Mouse (Mus musculus) liver, postnatal 0 days (tissue): Measurements from ENCODE around the gene Tff3. TPM values are rescaled to one million over a fixed set of nuclear protein-coding genes. Genes with fewer than 3 reads are reported as not detected.
A peak's percentile ranks its signal among the peaks of the same experiment; 100 is the strongest.

ENCODE experiments used
- ATAC-seq: fragments of 200-750 bp; cut with Nextera tagmentation; 2 replicates; pipeline ENCODE4 v1.8.0; 2017; ENCODE audit warnings: mild to moderate bottlenecking, moderate library complexity
- DNase-seq: peaks from one replicate; pipeline ENCODE4 v3.0.0-alpha.2; 2016
- H3K27ac ChIP-seq: fragments of 300-500 bp; sonication (generic); 2 replicates; pipeline ENCODE4 v1.5.1; 2014; ENCODE audit warnings: antibody characterized with exemption, moderate library complexity, mild to moderate bottlenecking, low read depth
- H3K27me3 ChIP-seq: fragments of 300-500 bp; sonication (generic); 2 replicates; pipeline ENCODE4 v1.6.1; 2014; ENCODE audit warnings: low read length, control low read depth, mixed read lengths; ENCODE audit not compliant: insufficient read depth
- H3K36me3 ChIP-seq: fragments of 300-500 bp; sonication (generic); replicated peaks from 2 replicates; pipeline ENCODE4 v1.6.1; 2014; ENCODE audit warnings: mild to moderate bottlenecking, control low read depth, low read length, moderate library complexity, mixed read lengths; ENCODE audit not compliant: insufficient read depth
- H3K4me1 ChIP-seq: fragments of 300-500 bp; sonication (generic); 2 replicates; pipeline ENCODE4 v1.6.1; 2014; ENCODE audit warnings: antibody characterized with exemption, mild to moderate bottlenecking, control low read depth; ENCODE audit not compliant: insufficient read depth
- H3K4me2 ChIP-seq: fragments of 300-500 bp; sonication (generic); 2 replicates; pipeline ENCODE4 v1.6.1; 2014; ENCODE audit warnings: low read depth, mild to moderate bottlenecking, low read length, moderate library complexity, mixed read lengths
- H3K4me3 ChIP-seq: fragments of 300-500 bp; sonication (generic); 2 replicates; pipeline ENCODE4 v1.5.1; 2014; ENCODE audit warnings: low read depth, low read length
- H3K9ac ChIP-seq: fragments of 300-500 bp; sonication (generic); replicated peaks from 2 replicates; pipeline ENCODE4 v1.6.1; 2014; ENCODE audit warnings: mild to moderate bottlenecking, moderate library complexity
- H3K9me3 ChIP-seq: fragments of 300-500 bp; sonication (generic); 2 replicates; pipeline ENCODE4 v1.6.1; 2016; ENCODE audit warnings: mild to moderate bottlenecking, control low read depth, low read length, mixed read lengths
- CTCF ChIP-seq: sonication (generic); IDR thresholded peaks from 2 replicates; pipeline ENCODE4 v1.5.1; 2016; ENCODE audit warnings: antibody characterized with exemption, low read depth
- EP300 ChIP-seq: IDR thresholded peaks from 2 replicates; pipeline ENCODE4 v1.6.1; 2016; ENCODE audit warnings: antibody characterized with exemption, low read depth, mild to moderate bottlenecking
- WGBS: fragments of 180-500 bp; shearing (Covaris S2); extraction: QIAGEN DNeasy Blood & Tissue Kit; methylation state at CpG from one replicate; pipeline ENCODE4 v1.1.7; 2014; ENCODE audit not compliant: insufficient replicate concordance; 5-methylcytosine and 5-hydroxymethylcytosine counted together
- polyA plus RNA-seq: library from polyadenylated mRNA; unstranded; fragments of >200 nt; fragmentation: Nextera tagmentation; extraction: Ambion mirVana; gene quantifications from 2 replicates; pipeline ENCODE4 v1.2.1, GENCODE M21; 2015

The Tff3 gene
- polyA plus RNA-seq, 1 experiment from 2014 or later = 1,034 TPM

DNA sequence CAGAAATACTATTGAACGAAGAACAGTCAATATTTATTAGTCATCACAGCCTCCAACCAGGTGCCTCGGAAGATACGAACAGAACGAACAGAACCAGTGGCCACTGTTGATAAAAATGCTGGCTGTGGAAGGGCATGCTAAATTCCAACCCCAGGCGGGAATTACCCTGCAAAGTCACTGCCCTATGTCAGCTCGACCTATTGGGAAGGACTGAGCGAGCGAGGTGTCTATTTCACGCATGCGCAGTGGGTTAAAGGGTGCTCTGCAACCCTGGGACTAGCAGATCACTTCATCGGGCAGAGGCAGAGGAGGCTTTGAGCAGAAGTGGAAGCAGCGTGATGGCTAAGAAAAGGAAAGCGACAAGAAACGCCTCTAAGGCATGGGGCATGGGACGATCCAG lies 4.3 kb upstream of the Tff3 start:
- TF ChIP-seq CTCF = no peak
- no peak for TF ChIP-seq EP300
- peak; percentile 59 for DNase-seq
- Histone ChIP-seq H3K4me1 (no peaks in the 10 kb centered on the region; the same call in 1 of the 2 replicates), H3K9ac (no peak overlapping the region), H3K4me2 (peak overlapping the region; percentile 50), H3K27ac (peak overlapping the region; percentile 7; the same call in 1 of the 2 replicates), H3K36me3 (no peaks in the 10 kb centered on the region), H3K4me3 (no peak overlapping the region), H3K27me3 (no peaks in the 10 kb centered on the region), H3K9me3 (no peaks in the 10 kb centered on the region)
- ATAC-seq = peak; percentile 81
- WGBS = 58% methylated on average over 15 of the region's 15 CpGs

DNA sequence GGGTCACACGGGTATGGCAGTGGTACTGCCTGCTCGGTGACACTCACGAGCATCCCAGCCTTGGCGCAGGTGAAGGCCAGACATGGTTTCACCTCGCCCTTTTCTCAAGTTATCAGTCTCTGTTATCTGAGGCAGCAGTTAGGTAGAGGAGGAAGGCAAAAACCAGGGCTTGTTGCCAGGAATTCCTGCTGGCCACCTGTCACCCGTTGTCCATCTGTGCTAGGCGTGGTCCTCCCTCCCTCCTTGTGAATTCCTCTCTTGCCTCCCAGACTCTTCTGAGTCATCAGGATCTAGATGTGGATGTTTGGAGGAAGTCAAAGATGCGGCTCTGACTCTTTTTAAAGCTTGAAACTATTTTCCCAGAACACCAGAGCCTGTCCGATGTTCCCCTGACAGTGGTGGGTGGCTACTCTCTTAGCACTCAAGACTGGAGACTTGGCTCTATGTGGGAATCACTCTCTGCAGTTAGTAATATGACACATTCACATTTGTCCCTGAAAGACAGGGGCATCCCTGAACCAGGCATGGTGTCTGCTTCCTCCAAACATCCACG lies 1.9 kb upstream of the Tff3 start:
- DNase-seq (no peak), ATAC-seq (no peak)
- 74% methylated on average over 10 of the region's 10 CpGs for WGBS
- no peak for TF ChIP-seq EP300
- no peak for TF ChIP-seq CTCF
- no peaks in the 10 kb centered on the region for H3K27me3 ChIP-seq
- no peak overlapping the region for H3K4me3 ChIP-seq
- no peak overlapping the region for H3K4me2 ChIP-seq
- no peaks in the 10 kb centered on the region for H3K9me3 ChIP-seq
- no peak overlapping the region for H3K27ac ChIP-seq
- no peak overlapping the region for H3K9ac ChIP-seq
- H3K4me1 ChIP-seq = no peaks in the 10 kb centered on the region; the same call in 1 of the 2 replicates
- H3K36me3 ChIP-seq = no peaks in the 10 kb centered on the region

DNA sequence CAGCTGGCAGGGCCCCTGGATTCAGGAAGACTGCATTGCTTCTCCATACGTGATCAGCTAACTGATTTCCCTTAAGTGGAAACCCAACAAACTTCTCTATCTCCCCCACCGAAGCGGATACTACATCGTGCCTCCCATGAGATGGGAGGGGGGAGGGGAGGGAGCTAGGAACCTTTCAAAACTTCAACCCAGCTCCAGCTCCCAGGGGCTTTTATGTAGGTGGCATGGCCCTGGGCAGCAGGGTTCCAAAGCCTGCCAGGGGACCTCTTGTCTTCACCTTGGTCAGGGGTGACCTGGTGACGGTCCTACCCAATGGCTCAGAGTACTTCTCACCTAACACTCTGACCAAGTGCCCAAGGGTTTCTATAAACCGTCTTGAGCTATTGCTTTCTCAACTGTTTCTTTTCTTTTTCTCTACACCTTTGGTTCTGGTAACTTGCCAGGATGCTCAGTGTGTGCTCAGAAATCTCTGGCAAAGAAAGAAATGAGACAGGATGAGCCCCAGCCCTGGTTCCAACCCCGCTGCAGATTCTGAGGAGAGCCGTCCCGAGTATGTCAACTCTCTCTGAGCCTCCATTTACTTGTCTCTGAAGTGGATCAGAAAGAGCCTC lies 633 bp downstream of the Tff3 start:
- WGBS = 69% methylated on average over 9 of the region's 9 CpGs

DNA sequence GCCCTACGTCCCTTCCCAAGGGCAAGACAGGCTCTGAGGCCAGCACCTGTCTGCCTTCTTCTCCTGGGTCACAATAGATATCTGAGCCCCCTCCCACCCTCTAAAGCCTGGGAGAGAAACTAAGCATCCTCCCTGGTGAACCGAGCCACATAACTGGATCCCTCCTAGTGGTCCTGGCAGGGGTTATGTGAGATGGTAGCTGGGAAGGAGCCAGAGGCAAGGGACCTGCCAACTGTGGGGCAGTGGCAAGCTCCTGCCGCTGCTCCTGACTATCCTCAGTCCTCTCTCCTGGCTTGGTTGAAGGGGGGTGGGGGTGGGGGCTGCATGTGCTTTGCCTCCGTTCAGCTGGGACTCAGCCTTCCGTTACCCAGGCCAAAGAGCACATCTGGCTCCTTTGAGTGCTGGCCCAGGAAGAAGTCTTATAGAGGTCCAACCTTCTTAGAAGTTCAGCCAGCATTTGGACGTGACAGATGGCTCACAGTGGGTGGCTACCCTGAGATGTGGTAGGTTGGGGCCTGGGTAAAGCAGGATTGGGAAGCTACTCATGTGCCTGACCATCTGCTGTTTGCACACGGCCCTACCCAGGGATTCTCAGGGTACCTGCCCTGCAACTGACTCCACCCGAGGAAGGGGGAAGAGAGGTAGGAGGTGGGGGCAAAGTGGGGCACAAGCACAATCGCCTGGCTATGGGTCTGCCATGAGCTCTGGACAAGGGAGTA lies 3.7 kb downstream of the Tff3 start:
- no peak overlapping the region for H3K4me2 ChIP-seq
- H3K9me3 ChIP-seq = no peaks in the 10 kb centered on the region
- H3K27ac ChIP-seq = no peak overlapping the region
- H3K27me3 ChIP-seq = no peaks in the 10 kb centered on the region
- H3K4me1 ChIP-seq = no peaks in the 10 kb centered on the region
- H3K36me3 ChIP-seq = 0 out of 2 replicates have a peak, but pooled peaks cover 7% of the 10 kb centered on the region
- TF ChIP-seq EP300 (no peak), CTCF (no peak)
- 52% methylated on average over 9 of the region's 9 CpGs for WGBS
- no peak overlapping the region for H3K4me3 ChIP-seq
- H3K9ac ChIP-seq = no peak overlapping the region
- ATAC-seq (no peak), DNase-seq (no peak)

More for the DNA sequence above, 633 bp downstream of the Tff3 start:
- ATAC-seq = no peak
- H3K27me3 ChIP-seq = no peaks in the 10 kb centered on the region
- H3K9me3 ChIP-seq = no peaks in the 10 kb centered on the region
- 0 out of 2 replicates have a peak, but pooled peaks cover 7% of the 10 kb centered on the region for H3K36me3 ChIP-seq
- DNase-seq = no peak
- no peaks in the 10 kb centered on the region for H3K4me1 ChIP-seq
- peak overlapping the region; percentile 18 for H3K4me3 ChIP-seq
- TF ChIP-seq EP300 = no peak
- TF ChIP-seq CTCF = no peak
- H3K27ac ChIP-seq = no peak overlapping the region
- H3K9ac ChIP-seq = no peak overlapping the region
- peak overlapping the region; percentile 44 for H3K4me2 ChIP-seq

DNA sequence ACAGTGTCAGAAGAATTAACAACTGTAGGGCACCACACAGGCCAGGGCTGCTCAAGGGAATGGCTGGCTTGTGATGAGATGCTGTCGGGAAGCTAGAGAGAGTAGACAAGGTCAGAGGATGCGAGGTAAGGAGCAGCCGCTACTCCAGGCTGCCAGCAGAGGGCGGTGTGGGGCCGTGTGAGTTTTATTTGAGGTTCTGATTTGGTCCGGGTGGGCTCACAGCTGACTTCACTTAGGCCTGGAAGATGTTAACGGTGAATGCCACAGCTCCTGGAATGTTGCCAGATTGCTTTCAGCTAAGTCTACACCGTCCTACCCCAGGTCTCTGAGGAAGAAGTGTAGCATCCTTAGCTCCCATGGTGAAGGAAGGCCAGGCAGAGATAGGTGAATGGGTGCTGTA lies 7.5 kb downstream of the Tff3 start:
- Histone ChIP-seq H3K27ac (no peak overlapping the region), H3K4me3 (no peak overlapping the region), H3K4me2 (no peak overlapping the region), H3K9me3 (no peaks in the 10 kb centered on the region), H3K9ac (no peak overlapping the region), H3K27me3 (no peaks in the 10 kb centered on the region), H3K4me1 (no peaks in the 10 kb centered on the region), H3K36me3 (peaks cover 17% of the 10 kb centered on the region; the same call in 1 of the 2 replicates)
- 8% methylated on average over 8 of the region's 8 CpGs for WGBS
- TF ChIP-seq EP300 = no peak
- peak; percentile 92 for TF ChIP-seq CTCF
- DNase-seq = peak; percentile 82
- ATAC-seq = peak; percentile 12; the same call in 1 of the 2 replicates

DNA sequence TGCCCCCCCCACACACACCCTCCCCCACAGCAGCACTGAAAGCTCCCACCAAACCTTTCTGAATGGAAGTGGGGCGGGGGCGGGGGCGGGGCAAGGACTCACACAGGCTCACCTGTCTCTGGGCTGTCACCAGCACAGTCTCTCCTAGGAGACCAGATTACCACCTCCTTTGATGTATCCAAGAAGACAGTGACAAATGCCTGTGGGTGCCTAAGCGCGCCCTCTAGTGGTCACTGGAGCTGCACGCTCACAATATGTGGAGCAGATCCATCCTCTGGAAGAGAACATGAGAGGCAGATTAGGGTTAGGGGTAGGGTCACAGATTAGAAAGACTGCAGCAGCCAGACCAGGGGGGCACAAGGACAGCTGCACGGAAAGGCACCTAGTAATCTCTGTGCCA lies 10.0 kb downstream of the Tff3 start:
- H3K9me3 ChIP-seq = no peaks in the 10 kb centered on the region
- H3K27me3 ChIP-seq = no peaks in the 10 kb centered on the region
- no peak overlapping the region for H3K27ac ChIP-seq
- no peak overlapping the region for H3K9ac ChIP-seq
- TF ChIP-seq CTCF = peak; percentile 97
- no peak for TF ChIP-seq EP300
- DNase-seq (peak; percentile 88), ATAC-seq (peak; percentile 40)
- no peak overlapping the region for H3K4me2 ChIP-seq
- peaks cover 13% of the 10 kb centered on the region for H3K36me3 ChIP-seq
- no peaks in the 10 kb centered on the region for H3K4me1 ChIP-seq
- no peak overlapping the region for H3K4me3 ChIP-seq
- WGBS = 4% methylated on average over 7 of the region's 7 CpGs
